Mouse (Mus musculus) adrenal gland, postnatal 10 days (tissue): ENCODE measurements around the gene Gstt4. TPM values are rescaled to one million over a fixed set of nuclear protein-coding genes. Genes with fewer than 3 reads are reported as not detected.
A peak's percentile ranks its signal among the peaks of the same experiment; 100 is the strongest.
"Not testable (repeated sequence)": the region's sequence is repeated elsewhere in the genome, so short reads cannot be mapped to it uniquely, and the experiment has no call there.

ENCODE experiments used
- DNase-seq: peaks from one replicate; pipeline ENCODE4 v3.0.0; 2021; ENCODE audit warnings: mixed read lengths
- total RNA-seq, 2 experiments: library from RNA; stranded (reverse); gene quantifications; 2 replicates each; pipeline ENCODE4 v1.2.3; 2021

Gene Gstt4
- total RNA-seq, 2 experiments from 2014 or later, result 0.36 to 1.0 TPM

DNA sequence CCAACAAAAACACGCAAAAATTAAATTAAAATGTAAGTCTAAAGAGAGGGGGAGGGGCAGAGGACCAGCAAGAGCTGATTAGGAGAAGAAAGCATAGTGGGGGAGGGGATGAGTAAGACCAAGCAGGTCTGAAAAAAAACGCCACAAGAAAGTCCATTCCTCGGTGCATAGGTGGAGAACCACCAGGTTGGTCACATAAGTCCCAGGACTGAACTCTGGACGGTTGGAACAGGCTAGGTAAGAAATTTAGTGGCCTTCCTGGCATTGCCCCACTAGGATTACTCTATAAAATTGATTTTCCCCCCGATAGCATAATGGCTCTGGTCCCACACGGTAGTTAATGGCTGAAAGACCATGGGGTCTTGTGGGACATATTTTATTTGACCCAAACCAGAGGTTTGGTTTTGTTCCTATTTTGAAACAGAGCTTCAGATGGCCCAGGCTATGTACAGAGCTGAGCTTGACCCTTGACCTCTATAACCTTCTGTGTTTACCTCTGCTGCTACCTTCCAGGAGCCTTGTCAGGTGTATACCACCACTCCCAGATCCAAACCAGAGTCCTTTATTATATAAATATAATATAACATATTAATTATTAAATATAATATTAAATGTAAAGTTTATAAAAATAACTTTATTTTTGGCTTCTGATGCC, 33.1 kb downstream of the Gstt4 start:
- DNase-seq, result no peak

DNA sequence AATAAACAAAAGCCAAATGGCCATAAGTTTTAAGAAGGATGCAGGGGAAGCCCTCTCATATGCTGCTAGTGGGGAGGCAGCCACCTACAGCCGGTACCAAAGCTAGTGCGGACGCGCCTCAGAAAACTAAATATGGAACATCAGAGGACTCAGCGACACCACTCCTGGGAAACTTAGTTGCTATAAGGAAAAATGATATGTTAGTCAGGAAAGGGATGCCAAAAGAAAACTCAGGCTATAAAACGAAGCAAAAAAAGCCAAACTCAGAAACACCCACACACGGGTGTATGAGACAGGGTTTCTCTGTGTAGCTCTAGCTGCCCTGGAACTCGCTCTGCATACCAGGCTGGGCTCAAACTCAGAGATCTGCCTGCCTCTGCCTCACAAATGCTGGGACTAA, 34.1 kb downstream of the Gstt4 start:
- DNase-seq, result no peak

DNA sequence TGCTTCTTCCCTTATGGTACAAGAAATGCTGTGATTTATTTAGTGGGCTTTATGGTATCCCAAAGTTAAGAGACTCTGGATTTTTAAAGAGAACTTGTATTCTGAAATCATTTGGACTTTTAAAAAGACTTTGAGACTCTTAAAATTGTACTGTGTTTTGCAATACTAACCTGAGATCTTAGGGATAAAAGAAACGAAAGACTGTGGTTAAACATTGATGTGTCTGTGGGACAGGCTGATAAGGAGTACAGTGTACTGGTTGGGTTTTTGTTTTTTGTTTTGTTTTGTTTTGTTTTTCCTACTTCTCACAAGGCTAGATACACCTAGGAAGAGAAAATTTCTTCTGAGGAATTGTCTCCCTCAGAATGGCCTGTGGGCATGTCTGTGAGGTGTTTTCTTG, 36.9 kb downstream of the Gstt4 start:
- no peak for DNase-seq

DNA sequence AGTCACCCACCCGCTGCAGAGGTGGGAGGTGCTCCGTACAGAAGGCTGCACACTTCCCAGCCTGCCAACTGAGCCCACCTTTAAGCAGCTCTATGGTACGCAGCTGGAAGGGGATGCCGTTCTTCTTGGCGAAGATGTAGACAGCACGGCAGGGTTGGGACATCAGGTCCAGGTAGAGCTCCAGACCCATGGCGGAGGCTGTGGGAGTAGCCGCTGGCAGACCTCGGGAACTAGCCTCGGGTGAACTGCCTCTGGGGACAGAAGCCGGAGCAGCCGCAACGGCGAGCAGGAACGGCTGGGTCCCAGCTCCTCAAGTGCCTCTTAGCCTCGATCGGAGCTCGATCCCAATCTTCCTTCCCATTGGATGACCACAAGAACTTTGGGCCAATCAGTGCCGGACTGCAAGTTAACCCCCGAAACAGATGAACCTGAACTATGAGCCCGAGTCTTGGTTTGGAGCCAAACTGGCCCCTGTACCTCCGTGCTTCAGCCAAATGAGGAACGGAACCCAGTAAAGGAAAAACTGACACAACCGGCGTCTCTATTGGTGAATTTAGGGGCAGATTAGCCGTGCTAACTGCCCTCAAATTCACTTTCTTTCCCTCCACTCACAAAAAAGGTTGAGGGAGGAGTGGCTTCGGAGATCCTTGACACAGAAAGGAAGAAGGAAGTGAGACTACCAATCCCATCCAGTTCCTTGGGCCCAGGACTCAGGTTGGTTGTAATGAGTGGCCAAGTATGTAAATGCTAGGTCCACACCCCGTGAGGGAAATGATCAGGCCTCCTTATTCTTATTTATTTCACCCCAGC, 41.4 kb downstream of the Gstt4 start, which contains the start of the genes Gm20441 and Gstt3:
Gene Gm20441, minus strand, starts transcription at position 186 of the 810 bp plus-strand sequence.
Gene Gstt3, minus strand, starts transcription at position 646 of the 810 bp plus-strand sequence.
- peak; percentile 82 for DNase-seq

DNA sequence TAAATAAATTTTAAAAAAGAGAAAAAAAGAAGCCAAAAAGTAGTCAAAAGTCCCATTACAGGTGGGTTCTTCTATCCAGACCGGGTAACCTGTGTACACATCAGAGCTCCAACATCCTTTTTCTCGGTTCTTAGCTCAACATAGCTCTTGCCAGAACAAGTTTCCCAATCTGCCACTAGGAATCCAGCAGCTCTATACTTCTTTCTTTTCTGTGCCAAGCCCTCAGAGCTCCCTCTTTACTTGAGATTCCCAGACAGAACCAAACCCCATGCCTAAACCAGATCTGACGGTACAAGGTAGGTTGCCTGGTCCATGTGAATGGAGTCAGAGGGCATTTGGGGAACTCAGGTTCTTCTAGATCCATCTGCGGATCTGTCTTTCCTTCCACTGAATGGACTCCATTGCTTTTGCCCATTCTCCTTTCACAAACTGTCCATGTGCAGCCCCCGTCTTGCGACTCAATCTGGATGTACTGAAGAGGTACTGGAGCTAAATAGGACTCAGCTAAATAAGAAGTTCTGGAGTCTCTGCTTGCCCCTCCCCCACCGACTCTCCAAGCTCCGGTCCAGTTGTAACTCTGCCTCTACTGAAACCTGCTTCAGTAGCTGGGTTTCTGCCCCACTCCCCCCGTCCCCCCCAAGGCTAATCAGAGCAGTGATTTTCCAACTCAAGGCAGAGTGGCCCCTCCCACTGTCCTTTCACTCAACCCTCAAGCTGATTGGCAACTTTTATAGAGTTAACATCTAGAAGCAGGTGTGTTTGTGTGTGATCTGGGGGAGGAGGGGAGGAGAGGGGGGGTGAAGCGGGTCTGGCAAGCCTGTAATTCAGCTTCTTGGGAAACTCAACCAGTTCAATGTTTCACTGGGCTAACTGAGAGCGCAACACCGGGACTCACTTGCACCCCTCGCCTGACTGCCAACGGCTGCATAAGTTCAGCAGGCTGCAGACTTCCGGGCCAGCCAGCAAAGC, 42.9 kb downstream of the Gstt4 start:
- no peak for DNase-seq

DNA sequence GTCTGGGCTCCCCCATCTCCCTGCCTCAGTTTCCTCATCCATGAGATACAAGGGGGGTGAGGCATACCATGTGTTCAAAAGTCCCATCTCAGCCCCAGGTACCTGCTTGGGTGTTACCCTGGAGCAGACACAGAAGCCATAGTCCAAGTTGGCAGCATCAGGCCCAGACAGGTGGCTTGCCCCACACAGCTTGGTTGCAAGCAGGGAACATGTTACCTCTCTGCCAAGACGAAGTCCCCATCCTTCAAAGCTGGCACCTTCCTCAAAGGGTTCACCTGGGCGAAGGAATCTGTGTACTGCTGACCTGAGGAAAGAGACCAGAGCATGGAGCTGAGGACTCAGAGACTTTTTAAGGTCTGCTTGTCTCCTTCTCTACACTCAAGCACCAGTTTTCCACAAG, 44.5 kb downstream of the Gstt4 start:
- DNase-seq, result no peak

DNA sequence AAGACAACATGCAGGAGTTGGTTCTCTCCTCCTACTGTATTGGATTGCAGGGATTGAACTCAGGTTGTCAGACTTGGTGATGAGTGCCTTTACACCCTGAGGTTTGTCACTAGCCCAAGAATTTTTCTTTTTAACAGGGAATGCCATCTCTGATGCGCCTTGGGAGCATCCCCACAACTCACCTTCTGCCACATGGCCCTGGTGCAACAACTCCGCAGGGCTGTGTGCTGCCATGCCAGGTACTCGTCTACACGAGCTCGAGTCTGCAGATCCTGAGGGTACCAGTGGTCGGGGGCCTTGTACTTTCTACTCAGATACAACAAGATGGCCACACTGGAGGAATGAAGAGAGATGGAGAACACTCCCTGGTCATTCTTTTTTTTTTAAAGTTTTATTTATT, 45.8 kb downstream of the Gstt4 start:
- no peak for DNase-seq

DNA sequence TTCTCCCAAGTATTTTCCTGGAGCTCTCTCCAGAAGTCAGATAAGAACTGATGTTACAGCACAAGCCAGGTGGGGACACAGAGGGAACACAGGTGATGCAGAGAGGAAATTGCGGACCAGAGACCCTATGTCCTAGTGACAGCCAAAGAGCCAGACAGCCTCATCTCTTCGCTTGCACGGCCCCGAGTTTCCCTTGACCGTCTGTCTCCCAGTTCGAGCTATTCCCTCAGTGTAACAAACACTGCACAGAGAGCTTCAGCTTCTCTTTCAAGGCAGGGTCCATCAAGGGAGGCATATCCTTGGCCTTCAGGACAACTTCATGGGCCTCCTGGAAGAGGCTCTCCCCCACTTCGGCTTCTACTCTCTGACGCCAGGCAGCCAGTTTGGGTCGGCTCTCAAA, 47.8 kb downstream of the Gstt4 start:
- DNase-seq, result no peak

DNA sequence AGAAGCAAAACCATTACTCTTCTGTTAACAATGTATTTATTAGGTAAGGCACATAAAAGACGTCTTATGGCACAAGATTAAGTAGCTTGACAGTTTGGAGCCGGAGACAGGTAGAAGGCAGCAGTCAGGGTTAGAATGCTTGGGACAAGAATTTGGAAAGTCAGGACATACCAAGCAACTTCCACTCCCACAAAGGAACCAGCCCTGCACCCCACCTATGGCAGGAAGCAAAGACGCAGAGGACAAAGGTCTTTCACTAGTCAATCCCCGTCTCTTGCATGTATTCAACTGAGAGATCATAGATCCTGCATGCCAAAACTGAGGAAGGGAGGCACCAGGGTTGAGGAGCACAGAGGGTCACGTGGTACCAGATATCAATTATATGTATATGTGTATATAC, 48.2 kb downstream of the Gstt4 start:
- DNase-seq, result no peak

DNA sequence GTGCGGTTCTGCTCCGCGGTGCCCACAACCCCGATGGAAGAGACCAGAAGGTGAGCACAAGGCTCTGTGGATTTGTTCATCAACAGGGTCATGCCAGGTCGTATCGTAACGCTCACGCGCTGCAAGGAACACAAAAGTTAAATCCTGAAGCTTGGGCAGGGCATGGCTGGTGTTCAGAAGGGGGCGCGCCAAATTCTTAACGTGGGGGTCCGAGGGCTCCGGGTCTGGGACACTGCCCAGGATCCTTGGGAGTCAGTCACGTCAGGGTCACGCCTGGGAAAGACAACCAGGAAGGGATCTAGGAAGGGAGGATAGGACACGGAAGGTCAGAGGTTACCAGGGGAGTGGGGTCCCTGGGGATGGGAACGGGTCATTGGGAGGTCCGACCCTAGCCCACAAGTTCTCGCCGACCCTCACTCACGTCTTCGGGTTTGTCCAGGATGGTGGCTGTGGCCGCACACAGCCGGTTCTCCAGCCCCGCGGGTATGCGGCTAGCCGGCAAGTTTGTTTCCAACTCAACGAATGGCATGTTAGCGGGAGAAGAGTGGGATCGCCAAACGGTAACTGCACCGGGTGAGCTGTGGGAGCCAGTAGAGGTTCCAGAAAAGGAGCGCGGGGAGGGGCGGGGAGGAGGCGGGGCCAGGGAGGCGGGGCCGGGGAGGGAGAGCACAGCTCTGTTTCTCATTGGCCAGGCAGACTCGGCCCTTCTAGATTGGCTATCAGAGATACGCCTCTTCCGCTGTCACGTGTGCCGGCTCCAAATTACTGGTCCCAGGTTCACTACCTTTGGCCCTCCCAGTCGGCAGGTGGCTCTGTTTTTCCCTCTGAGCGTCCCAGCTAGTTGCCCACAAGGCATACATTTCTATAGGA, 49.3 kb downstream of the Gstt4 start, which contains the start of gene Ddt:
Gene Ddt, minus strand, starts transcription at position 620 of the 870 bp plus-strand sequence.
- peak; percentile 93 for DNase-seq

DNA sequence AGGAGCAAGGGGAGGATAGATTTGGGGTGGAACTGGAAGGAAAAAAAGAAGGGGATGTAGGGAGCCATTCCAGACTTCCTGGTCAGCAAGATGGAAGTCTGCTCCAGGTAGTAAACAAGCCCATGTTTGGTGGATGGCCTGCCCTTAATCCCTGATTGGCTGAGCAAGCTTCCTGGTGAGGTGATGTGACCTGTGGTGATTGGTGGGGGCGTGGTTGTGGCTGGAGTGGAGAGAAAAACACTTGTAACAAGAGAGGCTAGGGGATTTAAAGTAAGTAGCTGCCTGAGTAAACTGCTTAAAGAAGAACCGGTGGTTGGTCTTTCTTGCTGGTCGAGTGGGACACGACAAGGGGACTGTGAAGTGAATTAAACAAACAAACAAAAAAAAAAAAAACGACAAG, 54.6 kb downstream of the Gstt4 start:
- not testable (repeated sequence) for DNase-seq

DNA sequence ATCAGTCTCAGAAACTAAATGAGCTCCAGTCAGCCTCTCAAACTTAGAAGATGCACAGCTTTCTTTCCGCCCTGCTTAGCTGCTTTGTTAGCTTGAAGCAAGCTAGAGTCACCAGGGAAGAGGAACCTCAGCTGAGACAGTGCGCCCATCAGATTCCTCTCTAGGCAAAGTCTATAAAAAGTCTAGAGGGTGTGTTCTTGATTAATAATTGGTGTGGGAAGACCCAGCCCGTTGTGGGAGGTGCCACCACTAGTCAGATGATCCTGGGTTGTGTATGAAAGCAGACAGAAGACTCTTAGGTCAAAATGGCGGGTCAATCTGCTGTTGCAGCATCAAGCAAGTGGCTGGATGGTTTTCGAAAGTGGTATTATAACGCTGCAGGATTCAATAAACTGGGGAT, 55.5 kb downstream of the Gstt4 start:
- DNase-seq, result no peak

Other genes with a start within 250 kb of the Gstt4 start
- gene Ggt5, start 233.2 kb downstream of the Gstt4 start, total RNA-seq, result 1 to 10 TPM; 7.3 to 8.3 TPM
- gene Susd2, start 178.5 kb downstream of the Gstt4 start, total RNA-seq, result 1 to 10 TPM; 7.3 to 9.0 TPM
- 10 to 100 TPM; 27.1 to 39.2 TPM for gene Cabin1, start 58.2 kb downstream of the Gstt4 start, total RNA-seq
- gene Ddt, start 49.1 kb downstream of the Gstt4 start, total RNA-seq, result 100 to 1,000 TPM; 173 to 204 TPM
- gene Gm20441, start 41.6 kb downstream of the Gstt4 start, total RNA-seq, result not detected
- gene Gstt3, start 41.1 kb downstream of the Gstt4 start, total RNA-seq, result 10 to 100 TPM; 18.7 to 21.5 TPM
- 10 to 100 TPM; 60.2 to 60.4 TPM for gene Gstt1, start 24.0 kb downstream of the Gstt4 start, total RNA-seq
- gene Gstt2, start 14.9 kb upstream of the Gstt4 start, total RNA-seq, result 10 to 100 TPM; 38.2 to 45.8 TPM
- 100 to 1,000 TPM; 267 to 281 TPM for gene Mif, start 37.7 kb upstream of the Gstt4 start, total RNA-seq
- 1 to 10 TPM in 1 of 2 experiments, under 1 TPM in 1; 0.91 to 1.3 TPM for gene Derl3, start 70.9 kb upstream of the Gstt4 start, total RNA-seq
- 10 to 100 TPM; 70.4 to 73.0 TPM for gene Smarcb1, start 99.1 kb upstream of the Gstt4 start, total RNA-seq
- 1,000 to 10,000 TPM; 1,348 to 1,353 TPM for gene Chchd10, start 110.6 kb upstream of the Gstt4 start, total RNA-seq
- 10 to 100 TPM in 1 of 2 experiments, 1 to 10 TPM in 1; 6.6 to 14.6 TPM for gene Mmp11, start 114.0 kb upstream of the Gstt4 start, total RNA-seq
- gene Gm867, start 118.1 kb upstream of the Gstt4 start, total RNA-seq, result under 1 TPM; 0.48 to 0.51 TPM
- 1 to 10 TPM; 1.1 to 1.2 TPM for gene Vpreb3, start 120.5 kb upstream of the Gstt4 start, total RNA-seq
- not detected for gene Gm5134, start 132.0 kb upstream of the Gstt4 start, total RNA-seq
- gene Zfp280b, start 210.1 kb upstream of the Gstt4 start, total RNA-seq, result 10 to 100 TPM in 1 of 2 experiments, 1 to 10 TPM in 1; 9.0 to 11.0 TPM